8 mouse cellular contexts compared by ENCODE assay signal in the genomic region with DNA sequence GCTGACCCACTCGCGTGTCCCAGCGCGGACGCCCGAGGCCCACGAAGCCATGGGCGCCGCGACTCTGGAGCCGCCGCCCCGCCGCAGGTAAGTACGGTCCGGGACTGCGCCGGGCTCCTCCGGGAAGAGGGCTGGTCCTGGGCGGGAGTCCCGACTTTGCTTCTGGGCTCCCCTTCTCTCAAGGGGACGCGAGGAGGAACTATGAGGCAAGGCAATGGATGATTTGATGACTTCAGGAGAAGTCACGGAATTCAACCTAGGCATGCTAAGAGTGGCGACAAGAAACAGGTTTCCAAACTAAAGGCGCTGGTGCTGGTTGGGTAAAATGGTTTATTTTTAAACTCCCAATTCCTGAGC. TPM values are rescaled to one million over a fixed set of nuclear protein-coding genes. Genes with fewer than 3 reads are reported as not detected.
DNase-seq lines count a peak whose midpoint lies in the region; ATAC-seq and TF ChIP-seq lines count a peak whose summit lies in the region.

No protein-coding gene starts in this region.

- H3K27ac ChIP-seq in heart, adult 2 months: no peak overlapping the region
- H3K27ac ChIP-seq in testis, adult 2 months (ENCODE audit: control insufficient read depth, insufficient read depth, low read depth, low read length): no peak overlapping the region
- no peak overlapping the region for H3K27ac ChIP-seq in liver, embryonic 14.5 days
- no peak overlapping the region for H3K27ac ChIP-seq in cerebellum, adult 2 months (ENCODE audit: insufficient read depth, low read length)

- peaks cover 7% of the 10 kb centered on the region; the same call in 1 of the 2 replicates for H3K27me3 ChIP-seq in heart, adult 2 months (ENCODE audit: control insufficient read depth, insufficient read depth, low read length)
- H3K27me3 ChIP-seq in testis, adult 2 months (ENCODE audit: control insufficient read depth, insufficient read depth, low read length): peaks cover 2% of the 10 kb centered on the region; the same call in 1 of the 2 replicates
- peaks cover 18% of the 10 kb centered on the region for H3K27me3 ChIP-seq in liver, embryonic 14.5 days (ENCODE audit: control insufficient read depth, insufficient read depth, low read length)
- H3K27me3 ChIP-seq in cerebellum, adult 2 months (ENCODE audit: control insufficient read depth, insufficient read depth, low read length): no peaks in the 10 kb centered on the region; the same call in 1 of the 2 replicates

- intact Hi-C loops in heart, adult 2 months (cut with DNase I): no loop called here
- intact Hi-C loops in heart, postnatal 14 days (cut with DNase I): loop anchor here (1.0 to 10.0 kb wide), 3 partner anchors 74 to 260 kb away; no protein-coding TSS in a partner anchor

- H3K4me3 ChIP-seq in heart, adult 2 months: peak overlapping the region; percentile 40
- H3K4me3 ChIP-seq in testis, adult 2 months (ENCODE audit: control insufficient read depth, low read depth, low read length): peak overlapping the region; percentile 39
- H3K4me3 ChIP-seq in liver, embryonic 14.5 days (ENCODE audit: insufficient read depth in 1 of 2, low read depth in 2 of 2, low read length in 2 of 2): peak overlapping the region; percentile 51 to 57
- H3K4me3 ChIP-seq in cerebellum, adult 2 months (replicated peaks; ENCODE audit: insufficient read depth, low read depth, low read length): no peak overlapping the region

- ATAC-seq in liver, embryonic 14.5 days (ENCODE audit: insufficient read depth): no peak
- ATAC-seq in CD4-positive, CD25-positive, alpha-beta regulatory T cell, adult 4 months: no peak

- H3K9ac ChIP-seq in heart, adult 2 months (ENCODE audit: low read depth, low read length): peak overlapping the region; percentile 20
- peak overlapping the region; percentile 37 for H3K9ac ChIP-seq in liver, embryonic 14.5 days (replicated peaks)

- no peaks in the 10 kb centered on the region for H3K36me3 ChIP-seq in heart, adult 2 months (ENCODE audit: control insufficient read depth, insufficient read depth, low read length)
- H3K36me3 ChIP-seq in testis, adult 2 months (ENCODE audit: control insufficient read depth, insufficient read depth, low read length): no peaks in the 10 kb centered on the region
- H3K36me3 ChIP-seq in liver, embryonic 14.5 days (replicated peaks; ENCODE audit: control insufficient read depth, insufficient read depth, low read depth): no peaks in the 10 kb centered on the region

- no peak for TF ChIP-seq POLR2A in heart, adult 2 months (IDR thresholded peaks at IDR 0.05; ENCODE audit: insufficient read depth, low read depth, low read length)
- no peak for TF ChIP-seq POLR2A in testis, adult 2 months (IDR thresholded peaks at IDR 0.05; ENCODE audit: control insufficient read depth, low read depth, low read length)
- no peak for TF ChIP-seq POLR2A in cerebellum, adult 2 months (IDR thresholded peaks at IDR 0.05; ENCODE audit: borderline replicate concordance, insufficient read depth, low read length)

- DNase-seq in heart, adult 2 months: no peak
- no peak for DNase-seq in heart, postnatal 14 days
- DNase-seq in testis, postnatal 10 days (ENCODE audit: low spot score): no peak
- no peak for DNase-seq in liver, embryonic 14.5 days (ENCODE audit: low read depth in 3 of 3, low spot score in 3 of 3)
- DNase-seq in urinary bladder, postnatal 10 days (ENCODE audit: low spot score): no peak
- DNase-seq in cerebellum, adult 2 months: no peak

- H3K9me3 ChIP-seq in liver, embryonic 14.5 days (ENCODE audit: control insufficient read depth, low read length): no peaks in the 10 kb centered on the region

- no peak for TF ChIP-seq CTCF in heart, adult 2 months (IDR thresholded peaks at IDR 0.05)
- no peak for TF ChIP-seq CTCF in testis, adult 2 months (IDR thresholded peaks at IDR 0.05; ENCODE audit: control insufficient read depth, insufficient read depth, insufficient replicate concordance, low read depth, low read length)
- no peak for TF ChIP-seq CTCF in liver, embryonic 14.5 days (IDR thresholded peaks at IDR 0.05; ENCODE audit: low read depth)
- TF ChIP-seq CTCF in cerebellum, adult 2 months (IDR thresholded peaks at IDR 0.05; ENCODE audit: borderline replicate concordance, insufficient read depth, low read depth, low read length): no peak

- WGBS in heart, adult 2 months: 4% methylated on average over 26 of the region's 26 CpGs
- 3% methylated on average over 26 of the region's 26 CpGs for WGBS in liver, embryonic 14.5 days (ENCODE audit: insufficient replicate concordance)
- 2% methylated on average over 26 of the region's 26 CpGs for WGBS in cerebellum, adult 2 months

- peak overlapping the region; percentile 69 for H3K4me2 ChIP-seq in liver, embryonic 14.5 days (ENCODE audit: low read depth)

- H3K4me1 ChIP-seq in heart, adult 2 months (ENCODE audit: control insufficient read depth, insufficient read depth, low read length): no peaks in the 10 kb centered on the region
- peaks cover 8% of the 10 kb centered on the region for H3K4me1 ChIP-seq in testis, adult 2 months (ENCODE audit: control insufficient read depth, insufficient read depth, low read length)
- H3K4me1 ChIP-seq in liver, embryonic 14.5 days (replicated peaks; ENCODE audit: control insufficient read depth in 2 of 2, insufficient read depth in 2 of 2, low read length in 1 of 2): 0 out of 4 replicates have a peak, but pooled peaks cover 0 to 3% of the 10 kb centered on the region in 2 experiments
- H3K4me1 ChIP-seq in cerebellum, adult 2 months (ENCODE audit: control insufficient read depth, insufficient read depth, low read length): no peaks in the 10 kb centered on the region

- no peak for TF ChIP-seq EP300 in heart, adult 2 months (IDR thresholded peaks at IDR 0.05; ENCODE audit: insufficient read depth, low read depth, low read length)
- TF ChIP-seq EP300 in liver, embryonic 14.5 days (IDR thresholded peaks at IDR 0.05; ENCODE audit: low read depth): no peak

- H3K79me2 ChIP-seq in heart, adult 2 months (replicated peaks; ENCODE audit: control insufficient read depth, insufficient read depth, low read length): no peaks in the 10 kb centered on the region

RNA-seq across cellular contexts. Expression of a gene that starts 0.3 kb away (rescaled TPM):
- total RNA-seq in heart, adult 2 months (2021): 1 to 10 TPM; 3.1 to 3.2 TPM
- polyA plus RNA-seq in heart, adult 2 months (2012; rRNA removed): 3.1 and 3.4 TPM in 2 replicates
- 1 to 10 TPM; 1.4 to 1.5 TPM for total RNA-seq in heart, postnatal 14 days (2021)
- polyA plus RNA-seq in testis, adult 2 months (2012; rRNA removed): 0.06 TPM in 1 of 2 replicates, not detected in the other
- polyA plus RNA-seq in liver, embryonic 14.5 days (2012; rRNA removed): 5.2 and 6.0 TPM in 2 replicates
- 8.0 and 8.5 TPM in 2 replicates for polyA plus RNA-seq in liver, embryonic 14.5 days (2014; fragmentation: Nextera tagmentation; extraction: Ambion mirVana)
- polyA plus RNA-seq in cerebellum, adult 2 months (2012; rRNA removed): 8.9 and 9.2 TPM in 2 replicates
- not detected for polyA plus RNA-seq in CD4-positive, CD25-positive, alpha-beta regulatory T cell, adult 4 months (2017; shearing (Covaris generic))
